Mouse (Mus musculus): ENCODE measurements around the gene Chd1. TPM values are rescaled to one million over a fixed set of nuclear protein-coding genes. Genes with fewer than 3 reads are reported as not detected.

Chd1 gene
- polyA plus RNA-seq, 2 experiments, result 4.4 to 13.3 TPM

DNA sequence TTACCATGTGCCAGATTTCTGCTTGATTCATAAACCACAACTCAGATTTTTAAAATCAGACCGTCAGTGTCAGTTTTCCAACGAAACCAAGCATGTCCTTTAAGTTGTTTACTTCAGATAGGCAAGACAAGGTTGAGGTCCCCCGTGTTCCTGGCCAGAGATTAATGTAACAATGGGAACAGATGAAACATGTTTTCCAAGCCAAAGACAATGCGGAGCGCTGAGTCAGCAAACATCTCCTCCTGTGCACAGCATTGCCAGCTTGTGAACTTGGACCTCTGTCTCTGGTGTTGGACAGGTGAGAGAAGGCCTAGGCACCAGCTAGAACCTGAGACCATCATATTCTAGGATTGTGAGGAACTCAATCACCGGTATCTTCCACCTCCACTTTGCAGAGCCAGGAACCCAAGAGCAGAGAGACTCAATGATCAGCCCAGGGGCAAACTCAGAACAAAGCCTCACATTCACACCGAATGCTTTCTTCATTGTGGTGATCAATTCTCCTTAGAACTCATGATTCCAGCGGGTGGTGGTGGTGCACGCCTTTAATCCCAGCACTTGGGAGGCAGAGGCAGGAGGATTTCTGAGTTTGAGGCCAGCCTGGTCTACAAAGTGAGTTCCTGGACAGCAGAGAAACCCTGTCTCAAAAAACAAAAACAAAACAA lies 24.7 kb upstream of the Chd1 start:
- DNase-seq (ENCODE audit: low read depth in 3 of 3, low spot score in 3 of 3) (no peak), ATAC-seq (ENCODE audit: insufficient read depth) (no peak)
- no peaks in the 10 kb centered on the region for H3K4me1 ChIP-seq (replicated peaks; ENCODE audit: control insufficient read depth in 2 of 2, insufficient read depth in 2 of 2, low read length in 1 of 2)
- H3K27me3 ChIP-seq (ENCODE audit: control insufficient read depth, insufficient read depth, low read length), result no peaks in the 10 kb centered on the region
- no peaks in the 10 kb centered on the region for H3K36me3 ChIP-seq (replicated peaks; ENCODE audit: control insufficient read depth, insufficient read depth, low read depth)
- H3K4me2 ChIP-seq (ENCODE audit: low read depth), result no peak overlapping the region
- no peak overlapping the region for H3K9ac ChIP-seq (replicated peaks)
- H3K4me3 ChIP-seq (ENCODE audit: insufficient read depth in 1 of 2, low read depth in 2 of 2, low read length in 2 of 2), result no peak overlapping the region
- no peaks in the 10 kb centered on the region for H3K9me3 ChIP-seq (ENCODE audit: control insufficient read depth, low read length)
- TF ChIP-seq CTCF (IDR thresholded peaks at IDR 0.05; ENCODE audit: low read depth) (no peak), EP300 (IDR thresholded peaks at IDR 0.05; ENCODE audit: low read depth) (no peak)
- WGBS (ENCODE audit: insufficient replicate concordance), result 60% methylated on average over 9 of the region's 9 CpGs
- no peak overlapping the region for H3K27ac ChIP-seq

DNA sequence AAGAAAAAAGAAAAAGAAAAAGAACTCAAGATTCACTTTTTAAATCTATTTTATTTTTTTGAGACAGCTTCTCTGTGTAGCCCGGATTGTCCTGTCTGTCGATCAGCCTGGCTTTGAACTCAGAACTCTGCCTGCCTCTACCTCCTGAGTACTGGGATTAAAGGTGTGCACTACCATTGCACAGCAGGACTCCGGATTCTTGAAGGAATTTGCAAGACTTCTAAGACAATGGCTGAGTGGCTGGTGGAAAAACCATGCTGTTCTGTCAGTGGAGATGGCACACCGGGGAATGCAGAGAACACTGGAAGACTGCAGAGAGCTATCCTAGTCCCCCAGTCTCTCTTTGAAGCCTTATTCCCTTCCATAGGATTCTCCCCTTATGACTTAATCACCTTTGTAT lies 24.1 kb upstream of the Chd1 start:
- no peak for ATAC-seq (ENCODE audit: insufficient read depth)
- no peak overlapping the region for H3K27ac ChIP-seq
- WGBS (ENCODE audit: insufficient replicate concordance), result 71% methylated on average over 4 of the region's 4 CpGs
- H3K36me3 ChIP-seq (replicated peaks; ENCODE audit: control insufficient read depth, insufficient read depth, low read depth), result no peaks in the 10 kb centered on the region
- H3K27me3 ChIP-seq (ENCODE audit: control insufficient read depth, insufficient read depth, low read length), result no peaks in the 10 kb centered on the region
- H3K4me3 ChIP-seq (ENCODE audit: insufficient read depth in 1 of 2, low read depth in 2 of 2, low read length in 2 of 2), result no peak overlapping the region
- no peaks in the 10 kb centered on the region for H3K4me1 ChIP-seq (replicated peaks; ENCODE audit: control insufficient read depth in 2 of 2, insufficient read depth in 2 of 2, low read length in 1 of 2)
- no peaks in the 10 kb centered on the region for H3K9me3 ChIP-seq (ENCODE audit: control insufficient read depth, low read length)
- no peak overlapping the region for H3K9ac ChIP-seq (replicated peaks)
- TF ChIP-seq CTCF (IDR thresholded peaks at IDR 0.05; ENCODE audit: low read depth) (no peak), EP300 (IDR thresholded peaks at IDR 0.05; ENCODE audit: low read depth) (no peak)
- DNase-seq (ENCODE audit: low read depth in 3 of 3, low spot score in 3 of 3), result no peak
- H3K4me2 ChIP-seq (ENCODE audit: low read depth), result no peak overlapping the region

DNA sequence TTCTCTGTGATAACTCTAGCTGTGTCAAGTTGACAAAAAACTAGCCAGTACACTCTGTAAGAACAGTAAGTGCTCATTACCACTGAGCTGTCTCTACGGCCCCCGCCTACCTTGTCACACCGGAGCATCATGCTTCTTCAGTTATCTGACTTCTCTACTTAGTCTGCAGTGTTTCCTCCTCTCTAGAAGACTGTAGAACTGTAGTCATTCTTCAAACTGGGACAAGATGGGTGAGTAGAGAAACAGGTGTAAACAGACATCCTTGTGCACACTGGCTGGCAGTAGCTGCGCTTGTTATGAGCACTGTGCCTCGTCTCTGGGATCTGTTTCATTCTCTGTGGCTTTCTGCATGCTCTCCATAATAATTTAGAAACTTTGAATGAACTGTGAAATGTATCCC lies 18.4 kb upstream of the Chd1 start:
- 67% methylated on average over 5 of the region's 5 CpGs for WGBS (ENCODE audit: insufficient replicate concordance)
- no peak for DNase-seq (ENCODE audit: low read depth in 3 of 3, low spot score in 3 of 3)
- ATAC-seq (ENCODE audit: insufficient read depth), result no peak
- Histone ChIP-seq H3K36me3 (replicated peaks; ENCODE audit: control insufficient read depth, insufficient read depth, low read depth) (no peaks in the 10 kb centered on the region), H3K9ac (replicated peaks) (no peak overlapping the region), H3K4me1 (replicated peaks; ENCODE audit: control insufficient read depth in 2 of 2, insufficient read depth in 2 of 2, low read length in 1 of 2) (peaks cover 0 to 5% of the 10 kb centered on the region in 2 experiments; a peak in 1 of 4 replicates), H3K27me3 (ENCODE audit: control insufficient read depth, insufficient read depth, low read length) (no peaks in the 10 kb centered on the region), H3K27ac (no peak overlapping the region), H3K9me3 (ENCODE audit: control insufficient read depth, low read length) (no peaks in the 10 kb centered on the region), H3K4me3 (ENCODE audit: insufficient read depth in 1 of 2, low read depth in 2 of 2, low read length in 2 of 2) (no peak overlapping the region), H3K4me2 (ENCODE audit: low read depth) (no peak overlapping the region)
- TF ChIP-seq EP300 (IDR thresholded peaks at IDR 0.05; ENCODE audit: low read depth) (no peak), CTCF (IDR thresholded peaks at IDR 0.05; ENCODE audit: low read depth) (no peak)

DNA sequence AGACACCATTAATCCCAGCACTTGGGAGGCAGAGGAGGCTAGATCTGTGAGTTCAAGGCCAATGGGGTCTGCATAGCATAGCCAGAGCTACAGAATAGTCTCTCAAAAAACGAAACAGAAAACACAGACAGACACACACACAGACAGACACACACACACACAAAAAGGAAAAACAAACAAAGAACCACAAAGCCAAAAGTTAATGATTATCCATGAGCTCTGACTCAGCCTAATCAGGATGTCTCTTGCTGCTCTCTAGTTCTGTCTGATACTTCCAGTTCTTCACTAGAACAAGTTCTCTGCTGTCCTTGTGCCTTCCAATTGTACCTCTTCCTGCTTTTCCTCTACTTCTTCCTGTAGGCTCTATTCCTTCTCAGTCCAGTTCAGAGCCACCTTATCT lies 14.5 kb upstream of the Chd1 start:
- H3K4me1 ChIP-seq (replicated peaks; ENCODE audit: control insufficient read depth in 2 of 2, insufficient read depth in 2 of 2, low read length in 1 of 2), result peaks cover 0 to 5% of the 10 kb centered on the region in 2 experiments; a peak in 1 of 4 replicates
- 19% methylated on average over 1 of the region's 1 CpGs for WGBS (ENCODE audit: insufficient replicate concordance)
- H3K27me3 ChIP-seq (ENCODE audit: control insufficient read depth, insufficient read depth, low read length), result no peaks in the 10 kb centered on the region
- no peak overlapping the region for H3K9ac ChIP-seq (replicated peaks)
- ATAC-seq (ENCODE audit: insufficient read depth) (peak; percentile 31; the same call in 1 of the 2 replicates), DNase-seq (ENCODE audit: low read depth in 3 of 3, low spot score in 3 of 3) (no peak)
- no peak overlapping the region for H3K4me3 ChIP-seq (ENCODE audit: insufficient read depth in 1 of 2, low read depth in 2 of 2, low read length in 2 of 2)
- no peaks in the 10 kb centered on the region for H3K9me3 ChIP-seq (ENCODE audit: control insufficient read depth, low read length)
- H3K4me2 ChIP-seq (ENCODE audit: low read depth), result no peak overlapping the region
- no peak overlapping the region for H3K27ac ChIP-seq
- H3K36me3 ChIP-seq (replicated peaks; ENCODE audit: control insufficient read depth, insufficient read depth, low read depth), result no peaks in the 10 kb centered on the region
- TF ChIP-seq EP300 (IDR thresholded peaks at IDR 0.05; ENCODE audit: low read depth), result no peak
- TF ChIP-seq CTCF (IDR thresholded peaks at IDR 0.05; ENCODE audit: low read depth), result no peak

DNA sequence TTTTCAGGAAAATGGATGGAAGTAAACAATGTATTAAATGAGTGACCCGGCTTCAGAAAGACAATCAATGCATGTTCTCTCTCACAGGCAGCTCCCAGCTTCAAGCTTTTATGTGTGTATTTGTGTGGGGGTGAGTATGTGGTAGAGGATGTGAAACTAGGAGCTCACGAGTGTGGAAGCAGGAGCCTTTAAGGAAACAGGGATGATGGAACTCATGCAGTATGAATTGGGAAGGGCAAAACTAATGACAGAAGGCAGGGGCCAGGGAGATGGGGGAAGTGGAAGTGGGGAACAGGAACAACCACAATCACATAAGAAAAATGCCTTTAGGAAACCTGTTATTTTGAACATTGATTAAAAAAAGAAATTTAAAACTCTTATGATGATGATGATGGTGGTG lies 9.2 kb upstream of the Chd1 start:
- no peaks in the 10 kb centered on the region for H3K36me3 ChIP-seq (replicated peaks; ENCODE audit: control insufficient read depth, insufficient read depth, low read depth)
- DNase-seq (ENCODE audit: low read depth in 3 of 3, low spot score in 3 of 3) (no peak), ATAC-seq (ENCODE audit: insufficient read depth) (no peak)
- no peak overlapping the region for H3K9ac ChIP-seq (replicated peaks)
- WGBS (ENCODE audit: insufficient replicate concordance), result 45% methylated on average over 2 of the region's 2 CpGs
- no peak overlapping the region for H3K4me2 ChIP-seq (ENCODE audit: low read depth)
- H3K27me3 ChIP-seq (ENCODE audit: control insufficient read depth, insufficient read depth, low read length), result no peaks in the 10 kb centered on the region
- TF ChIP-seq CTCF (IDR thresholded peaks at IDR 0.05; ENCODE audit: low read depth) (no peak), EP300 (IDR thresholded peaks at IDR 0.05; ENCODE audit: low read depth) (no peak)
- H3K9me3 ChIP-seq (ENCODE audit: control insufficient read depth, low read length), result no peaks in the 10 kb centered on the region
- H3K27ac ChIP-seq, result no peak overlapping the region
- H3K4me3 ChIP-seq (ENCODE audit: insufficient read depth in 1 of 2, low read depth in 2 of 2, low read length in 2 of 2), result no peak overlapping the region
- H3K4me1 ChIP-seq (replicated peaks; ENCODE audit: control insufficient read depth in 2 of 2, insufficient read depth in 2 of 2, low read length in 1 of 2), result peaks cover 0 to 1% of the 10 kb centered on the region in 2 experiments; a peak in 1 of 4 replicates
